Mouse (Mus musculus): ENCODE results near the gene 4930469K13Rik.

- peak; percentile 80 for TF ChIP-seq CTCF (IDR thresholded peaks at IDR 0.05; ENCODE audit: low read depth)
- TF ChIP-seq EP300 (IDR thresholded peaks at IDR 0.05; ENCODE audit: low read depth) = no peak
These were observed 89.7 kb downstream of the 4930469K13Rik start for GRCm38 (mm10) chr11:34008702-34009101.
